Mouse (Mus musculus) urinary bladder, postnatal 4 days (tissue): ENCODE results near the gene Lyrm9.

Source experiments
- DNase-seq, 2 experiments: peaks; one replicate each; pipeline ENCODE4 v3.0.0; 2021 to 2022; ENCODE audit warnings: low spot score in 2 of 2

Lyrm9 gene

DNA sequence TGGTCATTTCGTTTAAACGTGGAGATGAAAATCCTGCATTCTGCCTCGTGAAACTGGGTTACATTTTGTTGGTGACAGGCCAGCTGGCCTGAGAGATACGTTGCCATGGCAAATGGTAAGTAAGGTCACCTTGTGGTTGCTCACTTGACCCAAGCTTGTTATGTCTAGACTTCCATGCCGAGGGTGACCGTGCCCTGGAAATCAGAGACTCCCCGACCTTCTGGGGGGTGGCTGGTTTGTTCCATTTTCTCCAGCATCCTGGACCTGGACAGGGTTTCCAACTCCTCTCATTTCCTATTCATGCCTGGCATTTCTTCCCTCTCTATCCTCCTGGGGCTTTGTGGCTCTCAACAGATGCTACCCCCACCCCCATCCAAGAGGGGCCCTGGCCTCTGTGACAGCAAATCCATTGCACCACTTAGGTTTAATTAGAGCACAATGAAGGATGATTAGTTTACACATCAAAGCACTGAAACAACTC is 11.9 kb upstream of the Lyrm9 start:
- no peak for DNase-seq

GRCm38 (mm10) chr11:78815986-78816792 is 10.2 kb upstream of the Lyrm9 start:
- DNase-seq, result no peak

DNA sequence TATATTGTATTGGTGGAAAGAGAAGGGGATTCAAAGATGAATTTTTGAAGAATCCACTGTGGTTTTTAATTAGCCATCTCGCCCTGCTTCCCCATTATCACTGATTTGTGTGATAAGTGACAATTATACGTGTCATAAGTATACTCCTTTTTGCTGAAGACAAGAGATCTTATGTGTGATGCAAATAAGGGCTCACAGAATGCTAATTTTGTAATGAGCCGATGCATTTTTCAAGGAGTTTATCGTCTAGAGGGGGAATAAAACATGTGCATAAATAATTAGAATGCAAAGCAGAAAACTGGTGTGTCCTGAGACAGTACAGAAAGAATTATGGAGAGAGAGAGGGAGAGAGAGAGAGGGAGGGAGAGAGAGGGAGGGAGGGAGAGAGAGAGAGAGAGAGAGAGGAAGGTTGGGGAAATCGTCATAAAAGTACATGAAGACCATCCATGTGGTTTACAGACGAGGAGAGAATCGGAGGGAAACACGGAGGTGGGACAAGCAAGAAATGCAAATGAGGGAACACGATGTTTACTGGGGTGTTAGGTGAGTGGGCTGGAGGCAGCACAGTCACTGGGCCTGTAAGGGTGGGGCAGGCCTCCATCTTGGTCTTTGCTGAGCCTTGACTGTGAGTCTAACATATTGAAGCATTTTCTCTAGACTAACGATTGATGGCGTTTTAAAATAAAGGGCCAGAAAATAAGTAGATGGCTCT is 8.9 kb upstream of the Lyrm9 start:
- DNase-seq, result no peak

- DNase-seq, result no peak
These were observed 5.9 kb upstream of the Lyrm9 start for GRCm38 (mm10) chr11:78820337-78821000.

- DNase-seq, result no peak
These were observed 3.4 kb upstream of the Lyrm9 start for GRCm38 (mm10) chr11:78822792-78823498.

DNA sequence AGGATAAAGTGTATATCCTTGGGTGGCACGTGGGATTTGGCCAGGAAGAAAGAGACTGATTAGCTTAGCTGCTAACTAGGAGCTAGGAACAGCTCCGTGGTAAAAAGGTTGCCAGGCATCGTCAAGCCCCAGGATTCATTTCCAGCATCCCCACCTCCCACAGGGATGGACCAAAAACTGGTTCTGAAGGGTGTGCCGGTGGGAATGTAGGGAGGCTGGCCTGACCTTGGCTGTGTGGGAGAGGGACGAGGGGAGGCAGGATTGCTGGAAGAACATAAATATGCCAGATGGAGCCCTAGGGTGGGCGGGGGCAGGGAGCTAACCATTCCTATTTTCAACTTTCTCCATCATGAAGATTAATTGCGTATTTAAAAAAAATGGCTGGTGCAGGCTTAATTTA is 1.2 kb downstream of the Lyrm9 start:
- DNase-seq, result no peak

GRCm38 (mm10) chr11:78828386-78828785 is 2.0 kb downstream of the Lyrm9 start:
- DNase-seq, result no peak

DNA sequence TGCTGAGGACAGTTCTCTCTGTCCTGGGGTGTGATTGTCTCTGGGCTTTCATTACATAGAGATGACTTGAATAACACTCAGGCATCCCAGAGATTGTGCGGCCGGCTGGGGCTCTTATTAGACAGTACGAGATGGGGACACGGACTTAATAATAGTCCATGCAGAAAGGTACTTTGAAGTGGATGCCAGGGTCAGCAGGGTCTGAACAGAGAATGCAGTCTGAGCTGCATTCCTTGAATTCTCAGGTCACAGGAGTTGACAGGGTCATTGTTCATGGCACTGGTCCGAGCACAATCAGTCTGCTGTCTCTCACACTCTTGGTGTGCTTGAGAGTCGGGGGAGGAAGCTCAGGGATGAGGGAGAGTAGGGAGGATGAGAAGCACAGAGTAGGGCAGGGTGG is 3.0 kb downstream of the Lyrm9 start:
- no peak for DNase-seq

DNA sequence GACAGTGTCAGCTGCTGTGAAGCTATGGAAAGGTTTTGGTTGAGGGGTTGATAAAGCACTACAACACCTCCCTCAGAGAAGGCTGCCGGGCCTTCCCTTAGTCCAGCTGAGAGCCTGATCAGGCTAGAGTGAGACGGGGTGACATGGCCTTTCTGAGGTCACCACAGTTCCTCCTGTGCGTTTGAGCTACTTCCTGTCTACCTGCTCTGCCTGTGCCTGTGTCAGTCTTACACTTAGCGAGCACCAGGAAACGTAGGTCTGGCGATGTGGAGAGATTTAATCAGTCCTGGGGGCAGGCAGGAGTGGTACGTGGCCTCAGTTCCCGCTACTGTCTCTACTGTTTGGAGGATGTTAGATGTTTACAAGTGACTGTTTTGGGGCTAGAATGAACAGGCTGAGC is 3.8 kb downstream of the Lyrm9 start:
- DNase-seq, result no peak

- DNase-seq, result no peak
These were observed 5.3 kb downstream of the Lyrm9 start for GRCm38 (mm10) chr11:78831716-78832115.

- DNase-seq, result no peak
These were observed 5.8 kb downstream of the Lyrm9 start for GRCm38 (mm10) chr11:78832117-78832726.

- peak in 1 of 2 experiments; percentile 31 for DNase-seq
These were observed 6.5 kb downstream of the Lyrm9 start for GRCm38 (mm10) chr11:78832816-78833314.

DNA sequence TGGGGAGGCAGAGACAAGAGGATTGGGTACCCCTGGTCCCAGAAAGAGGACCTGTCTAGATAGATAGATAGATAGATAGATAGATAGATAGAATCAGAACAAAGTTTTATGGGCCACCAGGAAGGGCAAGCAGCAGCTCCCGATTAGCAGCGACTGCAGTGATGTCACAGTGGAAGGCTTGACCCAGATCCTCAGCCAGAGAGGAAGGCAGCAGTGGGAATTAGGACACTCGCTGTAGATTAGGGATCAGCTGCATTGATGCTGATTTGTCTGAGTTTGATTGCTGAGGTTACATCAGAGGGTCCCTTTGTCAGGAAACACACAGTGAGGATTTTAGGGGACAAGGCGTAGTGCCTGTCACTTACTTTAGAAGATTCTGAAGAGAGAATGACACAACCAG is 10.1 kb downstream of the Lyrm9 start:
- DNase-seq, result no peak

DNA sequence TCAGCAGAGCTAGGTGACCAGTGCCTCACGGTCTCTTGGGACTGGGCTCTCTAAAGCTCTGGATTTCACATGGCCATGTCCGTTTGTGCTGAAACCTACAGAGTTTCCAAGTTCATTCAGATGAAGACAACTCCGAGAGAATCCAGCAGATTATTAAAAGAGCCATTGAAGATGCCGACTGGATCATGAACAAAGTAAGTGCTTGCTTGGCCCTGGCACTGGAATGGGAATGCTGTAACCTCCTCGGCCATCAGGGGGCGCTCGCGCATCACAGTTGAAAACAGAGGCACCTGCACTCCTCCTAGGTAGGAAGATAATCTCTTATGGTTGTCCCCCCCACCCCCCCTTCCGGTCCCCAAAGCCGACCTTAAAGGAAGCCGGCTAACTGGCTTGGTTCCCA is 11.6 kb downstream of the Lyrm9 start:
- peak; percentile 25 to 68 for DNase-seq

DNA sequence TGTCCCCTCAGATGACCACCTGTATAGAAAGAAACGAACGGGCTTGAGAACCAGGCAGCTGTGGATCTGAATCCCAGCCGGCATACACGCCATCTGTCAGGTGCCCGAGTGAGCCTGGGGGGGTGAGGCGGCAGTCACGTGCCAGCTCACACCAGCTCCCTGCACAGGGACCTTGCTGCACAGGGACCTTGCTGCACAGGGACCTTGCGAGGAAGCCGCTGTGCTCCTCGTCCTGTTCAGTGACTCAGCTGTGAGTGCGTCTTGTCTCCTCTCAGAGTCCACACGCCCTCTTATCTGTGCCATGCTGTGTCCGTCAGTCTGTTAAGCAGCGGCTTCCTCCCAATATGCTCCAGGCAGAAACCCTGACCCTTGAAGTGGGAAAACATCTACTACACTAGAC is 13.1 kb downstream of the Lyrm9 start:
- DNase-seq, result no peak

GRCm38 (mm10) chr11:78840141-78840540 is 13.8 kb downstream of the Lyrm9 start:
- no peak for DNase-seq

- no peak for DNase-seq
These were observed 15.6 kb downstream of the Lyrm9 start for GRCm38 (mm10) chr11:78841987-78842386.

GRCm38 (mm10) chr11:78846620-78847019 is 20.2 kb downstream of the Lyrm9 start:
- DNase-seq, result no peak

- no peak for DNase-seq
These were observed 21.8 kb downstream of the Lyrm9 start for GRCm38 (mm10) chr11:78847884-78848848.

DNA sequence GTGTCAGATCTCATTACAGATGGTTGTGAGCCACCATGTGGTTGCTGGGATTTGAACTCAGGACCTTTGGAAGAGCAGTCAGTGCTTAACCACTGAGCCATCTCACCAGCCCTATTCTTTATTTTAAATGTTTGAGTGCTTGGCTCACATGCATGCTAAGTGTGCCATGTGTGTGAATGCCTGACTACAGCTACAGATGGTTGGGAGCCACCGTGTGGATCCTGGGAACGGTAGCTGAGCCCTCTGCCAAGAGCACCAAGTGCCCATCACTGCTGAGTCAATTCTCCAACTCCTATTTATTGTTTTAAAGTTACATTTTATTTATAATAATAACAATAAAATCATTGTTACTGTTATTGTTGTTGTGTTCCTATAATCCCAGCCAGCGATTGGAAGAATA is 23.5 kb downstream of the Lyrm9 start:
- DNase-seq, result no peak
